Mouse (Mus musculus) CH12.LX (cell line): ENCODE measurements around the gene 4933411K16Rik.
A peak's percentile ranks its signal among the peaks of the same experiment; 100 is the strongest.

Source experiments
- CHD2 ChIP-seq: IDR thresholded peaks from 2 replicates; pipeline ENCODE4 v1.6.1; 2011; ENCODE audit warnings: low read length, improper control_type of control experiment
- CTCF ChIP-seq, 2 experiments: IDR thresholded peaks in 1 of 2; conservative IDR thresholded peaks in 1 of 2; 2 replicates each; pipeline ENCODE4 v1.5.1; 2011 to 2012; ENCODE audit warnings: low read depth in 2 of 2, low read length in 2 of 2, improper control_type of control experiment in 1 of 2, inconsistent platforms in 1 of 2, mild to moderate bottlenecking in 1 of 2, moderate library complexity in 1 of 2
- GABPA ChIP-seq: IDR thresholded peaks from 2 replicates; pipeline ENCODE4 v1.6.1; 2012; ENCODE audit warnings: low read depth, low read length, improper control_type of control experiment, inconsistent platforms; ENCODE audit not compliant: insufficient replicate concordance
- MAFK ChIP-seq: IDR thresholded peaks from 2 replicates; pipeline ENCODE4 v1.6.1; 2011; ENCODE audit warnings: low read length, improper control_type of control experiment; ENCODE audit not compliant: insufficient replicate concordance
- MAX ChIP-seq: IDR thresholded peaks from 2 replicates; pipeline ENCODE4 v1.6.1; 2011; ENCODE audit warnings: low read length, improper control_type of control experiment
- MAZ ChIP-seq: IDR thresholded peaks from 2 replicates; pipeline ENCODE4 v1.6.1; 2012; ENCODE audit warnings: low read depth, mild to moderate bottlenecking, inconsistent platforms, low read length, improper control_type of control experiment, moderate library complexity
- MEF2A ChIP-seq: IDR thresholded peaks from 2 replicates; pipeline ENCODE4 v1.6.1; 2014; ENCODE audit warnings: low read depth, mild to moderate bottlenecking, inconsistent platforms, low read length, improper control_type of control experiment, borderline replicate concordance
- NELFE ChIP-seq: IDR thresholded peaks from 2 replicates; pipeline ENCODE4 v1.6.1; 2011; ENCODE audit warnings: low read depth, low read length, improper control_type of control experiment
- NRF1 ChIP-seq: IDR thresholded peaks from 2 replicates; pipeline ENCODE4 v1.6.1; 2014; ENCODE audit warnings: low read depth, mild to moderate bottlenecking, inconsistent platforms, low read length, improper control_type of control experiment, moderate library complexity
- POLR2AphosphoS2 ChIP-seq: IDR thresholded peaks from 2 replicates; pipeline ENCODE4 v1.6.1; 2011; ENCODE audit warnings: low read depth, low read length, improper control_type of control experiment
- ZC3H11A ChIP-seq: IDR thresholded peaks from 2 replicates; pipeline ENCODE4 v1.6.1; 2012; ENCODE audit warnings: low read depth, mild to moderate bottlenecking, inconsistent platforms, low read length, improper control_type of control experiment
- ZNF384 ChIP-seq: IDR thresholded peaks from 2 replicates; pipeline ENCODE4 v1.6.1; 2012; ENCODE audit warnings: low read depth, low read length, improper control_type of control experiment, inconsistent platforms

GRCm38 (mm10) chr19:42072802-42073201 is 20.8 kb downstream of the 4933411K16Rik start:
- TF ChIP-seq CTCF (conservative IDR thresholded peaks at IDR 0.05 in 1 of 2, IDR thresholded peaks at IDR 0.05 in 1 of 2; ENCODE audit: low read depth in 2 of 2, low read length in 2 of 2) (peak in 1 of 2 experiments; percentile 65; a peak in 2 of 4 replicates), MAFK (no peak), NRF1 (no peak), ZC3H11A (no peak), POLR2AphosphoS2 (no peak), CHD2 (no peak), NELFE (no peak), GABPA (no peak), MEF2A (no peak), MAZ (no peak), ZNF384 (no peak), MAX (no peak)
